Mouse (Mus musculus) midbrain, embryonic 13.5 days (tissue): ENCODE results near the gene Ss18l1. TPM values are rescaled to one million over a fixed set of nuclear protein-coding genes. Genes with fewer than 3 reads are reported as not detected.

ENCODE experiments used
- ATAC-seq: fragments of 200-750 bp; cut with Nextera tagmentation; 2 replicates; pipeline ENCODE4 v1.8.0; 2017; ENCODE audit warnings: mild to moderate bottlenecking, moderate TSS enrichment, moderate library complexity
- H3K27ac ChIP-seq: fragments of 300-500 bp; sonication (generic); 2 replicates; pipeline ENCODE4 v1.5.1; 2015; ENCODE audit warnings: inconsistent platforms, mild to moderate bottlenecking, moderate library complexity
- H3K27me3 ChIP-seq: fragments of 300-500 bp; sonication (generic); 2 replicates; pipeline ENCODE4 v1.6.1; 2015; ENCODE audit warnings: mild to moderate bottlenecking, inconsistent platforms
- H3K36me3 ChIP-seq: fragments of 300-500 bp; sonication (generic); 2 replicates; pipeline ENCODE4 v1.6.1; 2015; ENCODE audit warnings: mild to moderate bottlenecking, inconsistent platforms
- H3K4me1 ChIP-seq: fragments of 300-500 bp; sonication (generic); replicated peaks from 2 replicates; pipeline ENCODE4 v1.6.1; 2015; ENCODE audit warnings: inconsistent platforms
- H3K4me2 ChIP-seq: fragments of 300-500 bp; sonication (generic); replicated peaks from 2 replicates; pipeline ENCODE4 v1.6.1; 2015; ENCODE audit warnings: moderate library complexity, mild to moderate bottlenecking, inconsistent platforms
- H3K4me3 ChIP-seq: fragments of 300-500 bp; sonication (generic); replicated peaks from 2 replicates; pipeline ENCODE4 v1.5.1; 2015; ENCODE audit warnings: mild to moderate bottlenecking, inconsistent platforms
- H3K9ac ChIP-seq: fragments of 300-500 bp; sonication (generic); replicated peaks from 2 replicates; pipeline ENCODE4 v1.6.1; 2015; ENCODE audit warnings: mild to moderate bottlenecking, inconsistent platforms
- H3K9me3 ChIP-seq: fragments of 300-500 bp; sonication (generic); 2 replicates; pipeline ENCODE4 v1.6.1; 2016; ENCODE audit warnings: mild to moderate bottlenecking, inconsistent platforms
- WGBS: fragments of 180-500 bp; shearing (Covaris S2); methylation state at CpG from one replicate; pipeline ENCODE4 v1.1.7; 2015; 5-methylcytosine and 5-hydroxymethylcytosine counted together
- polyA plus RNA-seq: library from polyadenylated mRNA; unstranded; fragments of >200 nt; fragmentation: Nextera tagmentation; extraction: Ambion mirVana; gene quantifications from 2 replicates; pipeline ENCODE4 v1.2.1, GENCODE M21; 2015

The Ss18l1 gene
- polyA plus RNA-seq, 1 experiment from 2014 or later = 51.2 TPM

- Histone ChIP-seq H3K9ac (no peak overlapping the region), H3K9me3 (no peaks in the 10 kb centered on the region), H3K4me2 (no peak overlapping the region), H3K4me1 (peaks cover 17% of the 10 kb centered on the region), H3K4me3 (peak overlapping the region; percentile 63; the same call in 1 of the 2 replicates), H3K27ac (no peak overlapping the region), H3K36me3 (peaks cover 36% of the 10 kb centered on the region), H3K27me3 (no peaks in the 10 kb centered on the region)
- 83% methylated on average over 2 of the region's 2 CpGs for WGBS
- no peak for ATAC-seq
Observed at GRCm38 (mm10) chr2:180071671-180072070, 29.4 kb downstream of the Ss18l1 start.

- Histone ChIP-seq H3K36me3 (peaks cover 36% of the 10 kb centered on the region), H3K9ac (no peak overlapping the region), H3K27ac (no peak overlapping the region), H3K4me1 (peaks cover 17% of the 10 kb centered on the region), H3K27me3 (no peaks in the 10 kb centered on the region), H3K9me3 (no peaks in the 10 kb centered on the region), H3K4me2 (no peak overlapping the region), H3K4me3 (no peak overlapping the region)
- WGBS = 92% methylated on average over 7 of the region's 7 CpGs
- no peak for ATAC-seq
Observed at GRCm38 (mm10) chr2:180072886-180073285, 30.6 kb downstream of the Ss18l1 start.

GRCm38 (mm10) chr2:180077622-180078021 is 35.3 kb downstream of the Ss18l1 start:
- H3K9me3 ChIP-seq = no peaks in the 10 kb centered on the region
- H3K27ac ChIP-seq = no peak overlapping the region
- H3K36me3 ChIP-seq = peaks cover 39% of the 10 kb centered on the region
- no peaks in the 10 kb centered on the region for H3K4me1 ChIP-seq
- no peak overlapping the region for H3K4me3 ChIP-seq
- 75% methylated on average over 3 of the region's 3 CpGs for WGBS
- H3K9ac ChIP-seq = no peak overlapping the region
- no peaks in the 10 kb centered on the region for H3K27me3 ChIP-seq
- no peak overlapping the region for H3K4me2 ChIP-seq
- no peak for ATAC-seq

GRCm38 (mm10) chr2:180080680-180081079 is 38.4 kb downstream of the Ss18l1 start:
- Histone ChIP-seq H3K9me3 (no peaks in the 10 kb centered on the region), H3K9ac (no peak overlapping the region), H3K4me3 (no peak overlapping the region), H3K4me1 (no peaks in the 10 kb centered on the region), H3K36me3 (peaks cover 58% of the 10 kb centered on the region), H3K4me2 (no peak overlapping the region), H3K27me3 (no peaks in the 10 kb centered on the region), H3K27ac (no peak overlapping the region)
- WGBS = 95% methylated on average over 8 of the region's 8 CpGs
- ATAC-seq = no peak

- H3K9ac ChIP-seq = no peak overlapping the region
Observed at GRCm38 (mm10) chr2:180083063-180083462, 40.8 kb downstream of the Ss18l1 start.

GRCm38 (mm10) chr2:180084565-180084964 is 42.3 kb downstream of the Ss18l1 start:
- H3K4me2 ChIP-seq = no peak overlapping the region
- no peak overlapping the region for H3K4me3 ChIP-seq
- no peaks in the 10 kb centered on the region for H3K27me3 ChIP-seq
- H3K4me1 ChIP-seq = peaks cover 4% of the 10 kb centered on the region; the same call in 1 of the 2 replicates
- H3K27ac ChIP-seq = no peak overlapping the region
- peaks cover 55% of the 10 kb centered on the region for H3K36me3 ChIP-seq
- H3K9me3 ChIP-seq = no peaks in the 10 kb centered on the region
- H3K9ac ChIP-seq = no peak overlapping the region
- 51% methylated on average over 3 of the region's 3 CpGs for WGBS
- no peak for ATAC-seq

More at GRCm38 (mm10) chr2:180083063-180083462, 40.8 kb downstream of the Ss18l1 start:
- Histone ChIP-seq H3K36me3 (peaks cover 66% of the 10 kb centered on the region), H3K4me1 (0 out of 2 replicates have a peak, but pooled peaks cover 4% of the 10 kb centered on the region), H3K4me3 (no peak overlapping the region), H3K27me3 (no peaks in the 10 kb centered on the region), H3K9me3 (no peaks in the 10 kb centered on the region), H3K27ac (no peak overlapping the region), H3K4me2 (no peak overlapping the region)
- 94% methylated on average over 10 of the region's 10 CpGs for WGBS
- ATAC-seq = no peak

GRCm38 (mm10) chr2:180085926-180086636 is 43.8 kb downstream of the Ss18l1 start:
- H3K9ac ChIP-seq = no peak overlapping the region
- H3K9me3 ChIP-seq = no peaks in the 10 kb centered on the region
- ATAC-seq = peak; percentile 38; the same call in 1 of the 2 replicates
- peaks cover 55% of the 10 kb centered on the region for H3K36me3 ChIP-seq
- peaks cover 4% of the 10 kb centered on the region; the same call in 1 of the 2 replicates for H3K4me1 ChIP-seq
- H3K27ac ChIP-seq = peak overlapping the region; percentile 64; the same call in 1 of the 2 replicates
- no peak overlapping the region for H3K4me3 ChIP-seq
- WGBS = 76% methylated on average over 16 of the region's 16 CpGs
- H3K27me3 ChIP-seq = no peaks in the 10 kb centered on the region
- no peak overlapping the region for H3K4me2 ChIP-seq

GRCm38 (mm10) chr2:180086637-180087027 is 44.3 kb downstream of the Ss18l1 start:
- no peak for ATAC-seq
- H3K27ac ChIP-seq = no peak overlapping the region
- peaks cover 4% of the 10 kb centered on the region; the same call in 1 of the 2 replicates for H3K4me1 ChIP-seq
- 83% methylated on average over 5 of the region's 5 CpGs for WGBS
- H3K9me3 ChIP-seq = no peaks in the 10 kb centered on the region
- no peak overlapping the region for H3K9ac ChIP-seq
- H3K4me3 ChIP-seq = no peak overlapping the region
- H3K36me3 ChIP-seq = peaks cover 53% of the 10 kb centered on the region
- H3K27me3 ChIP-seq = no peaks in the 10 kb centered on the region
- H3K4me2 ChIP-seq = no peak overlapping the region

- WGBS = 94% methylated on average over 4 of the region's 4 CpGs
- peaks cover 4% of the 10 kb centered on the region; the same call in 1 of the 2 replicates for H3K4me1 ChIP-seq
Observed at GRCm38 (mm10) chr2:180087472-180087871, 45.2 kb downstream of the Ss18l1 start.

GRCm38 (mm10) chr2:180090285-180090684 is 48.0 kb downstream of the Ss18l1 start:
- Histone ChIP-seq H3K9me3 (no peaks in the 10 kb centered on the region), H3K36me3 (peaks cover 21% of the 10 kb centered on the region), H3K4me1 (peaks cover 5% of the 10 kb centered on the region; the same call in 1 of the 2 replicates), H3K4me2 (no peak overlapping the region), H3K4me3 (no peak overlapping the region), H3K27me3 (no peaks in the 10 kb centered on the region), H3K9ac (no peak overlapping the region), H3K27ac (no peak overlapping the region)
- WGBS = 72% methylated on average over 11 of the region's 11 CpGs
- ATAC-seq = no peak

More at GRCm38 (mm10) chr2:180087472-180087871, 45.2 kb downstream of the Ss18l1 start:
- H3K27ac ChIP-seq = no peak overlapping the region
- no peaks in the 10 kb centered on the region for H3K9me3 ChIP-seq
- H3K27me3 ChIP-seq = no peaks in the 10 kb centered on the region
- peaks cover 45% of the 10 kb centered on the region for H3K36me3 ChIP-seq
- H3K4me2 ChIP-seq = no peak overlapping the region
- ATAC-seq = no peak
- H3K9ac ChIP-seq = no peak overlapping the region
- H3K4me3 ChIP-seq = no peak overlapping the region

- H3K9ac ChIP-seq = no peak overlapping the region; the same call in 1 of the 2 replicates
- no peak overlapping the region for H3K4me3 ChIP-seq
- 27% methylated on average over 5 of the region's 5 CpGs for WGBS
- no peak overlapping the region for H3K4me2 ChIP-seq
- no peak overlapping the region for H3K27ac ChIP-seq
- peak; percentile 41; the same call in 1 of the 2 replicates for ATAC-seq
- no peaks in the 10 kb centered on the region for H3K9me3 ChIP-seq
- H3K4me1 ChIP-seq = peaks cover 31% of the 10 kb centered on the region
- no peaks in the 10 kb centered on the region; the same call in 1 of the 2 replicates for H3K36me3 ChIP-seq
- H3K27me3 ChIP-seq = peaks cover 13% of the 10 kb centered on the region
Observed at GRCm38 (mm10) chr2:180095711-180096110, 53.4 kb downstream of the Ss18l1 start.

GRCm38 (mm10) chr2:180097585-180097984 is 55.3 kb downstream of the Ss18l1 start:
- H3K9ac ChIP-seq = no peak overlapping the region
- H3K27ac ChIP-seq = no peak overlapping the region

More at GRCm38 (mm10) chr2:180097585-180097984, 55.3 kb downstream of the Ss18l1 start:
- H3K4me1 ChIP-seq = peaks cover 37% of the 10 kb centered on the region
- H3K4me2 ChIP-seq = no peak overlapping the region
- no peak overlapping the region for H3K4me3 ChIP-seq
- H3K27me3 ChIP-seq = peaks cover 32% of the 10 kb centered on the region
- no peaks in the 10 kb centered on the region for H3K9me3 ChIP-seq
- no peaks in the 10 kb centered on the region; the same call in 1 of the 2 replicates for H3K36me3 ChIP-seq
- WGBS = 38% methylated on average over 3 of the region's 3 CpGs
- ATAC-seq = peak; percentile 34; the same call in 1 of the 2 replicates
